Mouse (Mus musculus) heart, adult 2 months (tissue): ENCODE results near the gene Cemip2. TPM values are rescaled to one million over a fixed set of nuclear protein-coding genes. Genes with fewer than 3 reads are reported as not detected.

Experiments used
- DNase-seq, 2 experiments: peaks; one replicate each; pipeline ENCODE4 v3.0.0; 2021
- H3K27ac ChIP-seq: fragments of 200-600 bp; 2 replicates; pipeline ENCODE4 v1.8.1; 2022
- H3K27me3 ChIP-seq: fragments of 200-500 bp; 2 replicates; pipeline ENCODE4 v1.6.1; 2012; ENCODE audit warnings: mild to moderate bottlenecking, low read length, inconsistent platforms, mixed read lengths; ENCODE audit not compliant: control insufficient read depth, insufficient read depth
- H3K36me3 ChIP-seq: fragments of 200-500 bp; 2 replicates; pipeline ENCODE4 v1.6.1; 2012; ENCODE audit warnings: low read length, inconsistent platforms; ENCODE audit not compliant: control insufficient read depth, insufficient read depth
- H3K4me1 ChIP-seq: fragments of 200-500 bp; 2 replicates; pipeline ENCODE4 v1.6.1; 2011; ENCODE audit warnings: low read length; ENCODE audit not compliant: control insufficient read depth, insufficient read depth
- H3K4me3 ChIP-seq: fragments of 200-600 bp; 2 replicates; pipeline ENCODE4 v1.8.1; 2022
- H3K79me2 ChIP-seq: fragments of 200-500 bp; replicated peaks from 2 replicates; pipeline ENCODE4 v1.6.1; 2012; ENCODE audit warnings: mild to moderate bottlenecking, inconsistent platforms, low read length, moderate library complexity, mixed read lengths; ENCODE audit not compliant: control insufficient read depth, insufficient read depth
- H3K9ac ChIP-seq: fragments of 200-500 bp; 2 replicates; pipeline ENCODE4 v1.6.1; 2012; ENCODE audit warnings: low read depth, mild to moderate bottlenecking, control low read depth, inconsistent platforms, low read length, mixed read lengths
- CTCF ChIP-seq: fragments of 200-600 bp; IDR thresholded peaks from 2 replicates; pipeline ENCODE4 v1.8.1; 2022; ENCODE audit warnings: antibody characterized with exemption, mild to moderate bottlenecking, moderate library complexity
- EP300 ChIP-seq: fragments of 200-500 bp; IDR thresholded peaks from 2 replicates; pipeline ENCODE4 v1.6.1; 2011; ENCODE audit warnings: low read depth, low read length, control low read depth; ENCODE audit not compliant: insufficient read depth
- POLR2A ChIP-seq: fragments of 200-500 bp; IDR thresholded peaks from 2 replicates; pipeline ENCODE4 v1.6.1; 2011; ENCODE audit warnings: mild to moderate bottlenecking, low read depth, low read length, control low read depth; ENCODE audit not compliant: insufficient read depth
- WGBS: fragments of 180-500 bp; shearing (Covaris S2); methylation state at CpG from one replicate; pipeline ENCODE4 v1.1.7; 2018; 5-methylcytosine and 5-hydroxymethylcytosine counted together
- intact Hi-C: fragments of 180-260 bp; cut with DNase I; formaldehyde crosslinking; loops from one replicate; pipeline ENCODE4 v1.15.1; 2025
- polyA plus RNA-seq: library from polyadenylated mRNA; depleted of rRNA; stranded (reverse); fragments of >200 nt; gene quantifications from 2 replicates; pipeline ENCODE4 v1.2.3, GENCODE M21; 2012
- total RNA-seq, 2 experiments: library from RNA; stranded (reverse); gene quantifications; 2 replicates each; pipeline ENCODE4 v1.2.3; 2021

Cemip2 gene
- total and polyA plus RNA-seq, 3 experiments, result 4.5 to 11.7 (median 10.7) TPM

DNA sequence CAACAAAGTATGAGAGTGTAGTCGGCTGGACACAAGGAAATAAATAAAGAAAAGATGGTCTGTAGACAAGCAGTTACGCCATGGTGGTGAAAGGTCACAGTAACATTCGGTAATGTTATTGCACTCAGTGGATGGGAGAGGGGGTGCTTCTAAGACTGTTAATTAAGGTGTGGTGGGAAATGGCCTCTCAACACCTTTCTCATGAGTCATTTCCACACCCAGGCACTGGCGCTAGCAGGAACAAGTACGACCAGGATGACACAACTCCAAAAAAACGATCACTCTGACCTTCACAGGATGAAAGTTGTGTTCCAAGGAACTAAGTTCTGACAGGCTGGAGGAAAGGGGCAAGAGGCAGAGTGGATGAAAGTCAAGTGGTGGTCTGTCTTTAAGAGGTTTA lies 4.5 kb upstream of the Cemip2 start:
- Histone ChIP-seq H3K79me2 (no peaks in the 10 kb centered on the region), H3K36me3 (no peaks in the 10 kb centered on the region), H3K4me3 (no peak overlapping the region), H3K27me3 (no peaks in the 10 kb centered on the region), H3K27ac (no peak overlapping the region), H3K9ac (no peak overlapping the region), H3K4me1 (peaks cover 2% of the 10 kb centered on the region; the same call in 1 of the 2 replicates)
- 36% methylated on average over 6 of the region's 6 CpGs for WGBS
- intact Hi-C loops, result no loop called here
- DNase-seq, result no peak
- TF ChIP-seq CTCF, result no peak
- no peak for TF ChIP-seq POLR2A
- TF ChIP-seq EP300, result no peak

DNA sequence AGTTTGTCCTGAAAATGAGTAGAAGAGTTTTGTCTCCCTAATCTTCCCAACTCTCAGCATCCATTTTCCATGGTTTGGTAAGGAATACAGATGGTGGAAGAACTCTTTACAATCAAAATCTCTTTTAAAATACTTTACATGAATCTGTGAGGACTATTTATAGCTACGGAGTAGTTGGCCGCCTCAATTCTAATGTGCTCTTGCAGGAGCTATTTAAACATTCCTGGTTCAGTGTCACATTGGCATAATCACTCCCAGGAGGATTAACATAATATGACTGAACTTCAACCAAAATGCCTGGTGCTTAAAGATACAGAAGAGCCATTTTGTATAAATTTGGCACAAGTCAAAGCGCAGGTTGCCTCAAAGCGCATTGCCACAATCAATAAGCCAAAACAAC lies 2.5 kb upstream of the Cemip2 start:
- H3K36me3 ChIP-seq, result no peaks in the 10 kb centered on the region

DNA sequence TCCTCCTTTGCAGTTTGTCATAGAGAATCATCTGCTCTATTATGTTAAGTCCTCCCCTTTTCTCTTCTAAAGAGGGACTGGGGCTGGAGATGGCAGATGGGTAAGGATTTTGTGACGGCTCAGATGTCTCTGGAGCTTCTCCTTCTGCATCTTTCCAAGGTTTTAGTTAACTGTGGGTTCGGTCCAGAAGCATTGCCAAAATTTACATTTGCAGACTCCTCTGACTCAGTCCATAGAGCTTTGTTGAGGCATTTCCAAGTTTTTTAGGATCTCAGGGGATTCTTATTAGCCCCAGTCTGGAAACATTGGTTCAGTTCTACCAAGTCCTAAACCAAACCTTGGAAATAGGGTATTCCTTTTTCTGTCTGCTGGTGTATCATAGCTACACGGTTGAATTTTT lies 1.5 kb upstream of the Cemip2 start:
- peak overlapping the region; percentile 34; the same call in 1 of the 2 replicates for H3K27ac ChIP-seq
- H3K4me1 ChIP-seq, result peaks cover 6% of the 10 kb centered on the region
- H3K4me3 ChIP-seq, result no peak overlapping the region; the same call in 1 of the 2 replicates
- no peaks in the 10 kb centered on the region for H3K79me2 ChIP-seq
- DNase-seq, result no peak
- TF ChIP-seq EP300 (no peak), CTCF (no peak), POLR2A (no peak)
- H3K9ac ChIP-seq, result no peak overlapping the region
- no peaks in the 10 kb centered on the region for H3K27me3 ChIP-seq
- intact Hi-C loops, result loop anchor here (1.0 to 5.0 kb wide), 2 partner anchors 46 to 167 kb away; no protein-coding TSS in a partner anchor
- H3K36me3 ChIP-seq, result no peaks in the 10 kb centered on the region
- 61% methylated on average over 3 of the region's 3 CpGs for WGBS

More for the DNA sequence above, 2.5 kb upstream of the Cemip2 start:
- no peaks in the 10 kb centered on the region for H3K27me3 ChIP-seq
- no peak overlapping the region for H3K4me3 ChIP-seq
- peaks cover 5% of the 10 kb centered on the region for H3K4me1 ChIP-seq
- H3K79me2 ChIP-seq, result no peaks in the 10 kb centered on the region
- no peak overlapping the region for H3K9ac ChIP-seq
- intact Hi-C loops, result loop anchor here (5.0 kb wide), 1 partner anchor 47 kb away; no protein-coding TSS in a partner anchor
- H3K27ac ChIP-seq, result no peak overlapping the region
- TF ChIP-seq CTCF (no peak), POLR2A (no peak), EP300 (no peak)
- DNase-seq, result no peak
- 78% methylated on average over 4 of the region's 4 CpGs for WGBS

DNA sequence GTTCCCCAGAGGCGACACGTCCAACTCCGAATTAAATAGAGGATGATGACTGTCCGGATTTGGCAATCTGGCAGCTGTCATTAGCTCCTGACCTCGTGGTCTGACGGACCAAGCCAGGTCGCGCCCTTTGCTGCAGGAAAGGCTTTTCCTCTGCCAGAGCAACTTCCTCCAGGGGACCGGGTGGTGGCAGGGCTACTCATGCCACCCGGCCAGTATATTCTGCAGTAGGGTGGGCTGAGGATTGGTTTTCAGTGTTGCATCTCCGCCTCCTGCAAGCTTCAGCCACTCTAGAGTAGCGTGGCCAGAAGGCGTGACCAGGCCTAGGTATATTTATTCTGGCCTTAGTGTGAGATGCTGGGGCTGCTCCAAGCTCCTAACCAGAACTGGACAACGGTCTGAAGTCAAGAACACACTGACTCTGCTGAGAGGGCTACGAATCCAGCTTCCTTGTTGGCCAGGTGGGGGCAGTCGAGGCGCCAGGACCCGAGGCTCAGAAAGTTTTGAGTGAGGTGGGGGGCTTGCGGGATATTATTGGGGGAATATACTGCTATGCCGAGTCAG lies 891 bp upstream of the Cemip2 start:
- Histone ChIP-seq H3K27ac (peak overlapping the region; percentile 34), H3K4me1 (peaks cover 6% of the 10 kb centered on the region), H3K36me3 (no peaks in the 10 kb centered on the region), H3K4me3 (peak overlapping the region; percentile 25), H3K27me3 (no peaks in the 10 kb centered on the region), H3K9ac (no peak overlapping the region), H3K79me2 (no peaks in the 10 kb centered on the region)
- WGBS, result 12% methylated on average over 20 of the region's 20 CpGs
- peak; percentile 66 to 75 for DNase-seq
- intact Hi-C loops, result loop anchor here (1.0 to 5.0 kb wide), 2 partner anchors 45 to 166 kb away; no protein-coding TSS in a partner anchor
- TF ChIP-seq EP300, result no peak
- peak; percentile 57 for TF ChIP-seq CTCF
- TF ChIP-seq POLR2A, result no peak; the same call in 1 of the 2 replicates

DNA sequence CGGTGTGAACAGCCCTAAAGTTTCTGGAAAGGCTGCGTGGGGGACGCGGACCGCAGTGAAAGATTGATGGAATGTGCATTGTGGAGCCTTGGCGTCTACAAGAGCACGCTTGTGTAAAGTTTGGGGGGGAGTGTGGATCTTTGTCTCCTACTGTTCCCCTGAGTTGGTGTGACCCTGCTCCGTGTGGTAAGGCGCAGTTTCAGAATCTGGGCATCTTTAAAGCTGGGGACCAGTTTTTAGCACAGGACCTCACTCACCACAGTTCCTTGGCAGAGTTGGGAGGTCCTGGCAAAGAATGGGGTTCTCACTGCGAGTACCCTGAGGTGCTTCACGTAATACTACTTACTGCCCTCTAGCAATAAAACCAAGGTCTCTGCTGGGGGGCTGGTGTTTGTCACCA lies 964 bp downstream of the Cemip2 start:
- Histone ChIP-seq H3K4me1 (peaks cover 6% of the 10 kb centered on the region), H3K4me3 (peak overlapping the region; percentile 99), H3K36me3 (peaks cover 2% of the 10 kb centered on the region; the same call in 1 of the 2 replicates), H3K79me2 (no peaks in the 10 kb centered on the region; the same call in 1 of the 2 replicates), H3K27me3 (no peaks in the 10 kb centered on the region), H3K27ac (peak overlapping the region; percentile 88), H3K9ac (peak overlapping the region; percentile 85)
- 4% methylated on average over 11 of the region's 11 CpGs for WGBS
- no peak for DNase-seq
- intact Hi-C loops, result loop anchor here (5.0 kb wide), 1 partner anchor 43 kb away; no protein-coding TSS in a partner anchor
- no peak for TF ChIP-seq EP300
- TF ChIP-seq POLR2A, result 0 out of 2 replicates have a peak, but pooled peaks have one; percentile 19

DNA sequence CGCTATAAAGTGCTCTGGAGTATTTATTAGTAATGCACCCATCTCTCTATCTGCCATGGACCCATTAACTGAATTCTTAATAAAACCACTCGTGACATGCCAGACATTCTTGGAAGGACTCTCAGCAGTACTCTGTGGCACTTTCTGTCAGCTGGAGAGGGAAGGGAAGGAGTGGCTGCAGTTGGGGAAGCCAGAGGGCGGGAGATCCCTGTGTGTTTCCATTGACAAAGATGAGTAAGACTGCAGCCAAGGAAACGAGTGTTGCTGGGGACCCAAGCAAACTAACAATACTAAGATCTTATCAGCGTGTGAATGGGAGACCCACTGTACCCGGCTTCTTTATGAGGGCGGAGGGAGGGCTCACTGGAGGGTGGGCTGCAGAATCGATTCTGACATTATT lies 2.5 kb downstream of the Cemip2 start:
- WGBS, result 40% methylated on average over 8 of the region's 8 CpGs
- H3K27me3 ChIP-seq, result no peaks in the 10 kb centered on the region
- 0 out of 2 replicates have a peak, but pooled peaks have one; percentile 11 for TF ChIP-seq CTCF
- TF ChIP-seq EP300, result no peak
- no peak overlapping the region for H3K9ac ChIP-seq
- peaks cover 2% of the 10 kb centered on the region; the same call in 1 of the 2 replicates for H3K36me3 ChIP-seq
- peak in 1 of 2 experiments; percentile 35 for DNase-seq
- intact Hi-C loops, result no loop called here
- H3K79me2 ChIP-seq, result no peaks in the 10 kb centered on the region; the same call in 1 of the 2 replicates
- H3K4me1 ChIP-seq, result peaks cover 7% of the 10 kb centered on the region
- peak overlapping the region; percentile 21; the same call in 1 of the 2 replicates for H3K27ac ChIP-seq
- no peak overlapping the region for H3K4me3 ChIP-seq
